ENCODE assay signal across 8 mouse cellular contexts in the genomic region with DNA sequence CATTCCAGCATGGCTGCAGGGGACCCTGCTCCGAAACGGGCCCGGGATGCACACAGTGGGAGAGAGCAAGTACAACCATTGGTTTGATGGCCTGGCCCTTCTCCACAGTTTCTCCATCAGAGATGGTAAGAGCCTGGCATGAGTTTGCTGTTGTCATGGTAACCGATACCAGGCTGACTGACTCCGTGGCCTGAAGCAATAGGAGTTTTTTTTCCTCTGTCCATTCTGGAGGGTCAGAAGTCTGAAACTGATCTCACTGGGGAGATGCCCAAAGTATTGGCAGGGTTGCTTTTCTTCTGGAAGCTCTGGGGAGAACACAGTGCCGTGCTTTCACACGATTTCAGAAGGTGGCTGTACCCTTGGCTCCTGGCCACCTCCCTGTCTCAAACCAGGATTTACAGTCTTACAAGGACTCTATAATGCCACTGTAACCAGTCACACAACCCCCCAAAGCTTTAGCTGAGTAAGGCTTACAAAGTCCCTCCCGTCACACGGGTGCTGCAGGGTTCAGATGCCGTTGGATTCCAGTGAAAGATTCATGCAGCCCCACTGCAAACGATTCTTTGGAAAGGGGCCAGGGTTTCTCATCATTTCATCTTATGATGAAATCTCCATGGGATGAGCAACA. TPM values are rescaled to one million over a fixed set of nuclear protein-coding genes. Genes with fewer than 3 reads are reported as not detected.
DNase-seq lines count a peak whose midpoint lies in the region; ATAC-seq and TF ChIP-seq lines count a peak whose summit lies in the region.

No protein-coding gene starts in this region.

- H3K4me2 ChIP-seq in limb, embryonic 12.5 days: peak overlapping the region; percentile 15; the same call in 1 of the 2 replicates
- H3K4me2 ChIP-seq in forebrain, embryonic 15.5 days (replicated peaks): peak overlapping the region; percentile 15
- H3K4me2 ChIP-seq in neural tube, embryonic 13.5 days: peak overlapping the region; percentile 21
- H3K4me2 ChIP-seq in liver, postnatal 0 days (ENCODE audit: low read depth, low read length): no peak overlapping the region

- WGBS in limb, embryonic 12.5 days: 59% methylated on average over 11 of the region's 11 CpGs
- WGBS in limb, embryonic 10.5 days: 81% methylated on average over 11 of the region's 11 CpGs
- 31% methylated on average over 11 of the region's 11 CpGs for WGBS in forebrain, embryonic 15.5 days
- 27% methylated on average over 11 of the region's 11 CpGs for WGBS in neural tube, embryonic 13.5 days
- WGBS in liver, postnatal 0 days (ENCODE audit: insufficient replicate concordance): 58% methylated on average over 11 of the region's 11 CpGs

- TF ChIP-seq CTCF in liver, postnatal 0 days (IDR thresholded peaks at IDR 0.05; ENCODE audit: low read depth): no peak

- TF ChIP-seq EP300 in liver, postnatal 0 days (IDR thresholded peaks at IDR 0.05; ENCODE audit: low read depth): no peak

- no peak overlapping the region for H3K9ac ChIP-seq in limb, embryonic 12.5 days (replicated peaks)
- H3K9ac ChIP-seq in forebrain, embryonic 15.5 days (replicated peaks): no peak overlapping the region
- no peak overlapping the region for H3K9ac ChIP-seq in neural tube, embryonic 13.5 days
- H3K9ac ChIP-seq in liver, postnatal 0 days (replicated peaks): no peak overlapping the region

- H3K9me3 ChIP-seq in limb, embryonic 12.5 days: peaks cover 5% of the 10 kb centered on the region
- no peaks in the 10 kb centered on the region for H3K9me3 ChIP-seq in limb, embryonic 10.5 days (replicated peaks)
- H3K9me3 ChIP-seq in forebrain, embryonic 15.5 days: no peaks in the 10 kb centered on the region
- peaks cover 6% of the 10 kb centered on the region; the same call in 1 of the 2 replicates for H3K9me3 ChIP-seq in neural tube, embryonic 13.5 days
- H3K9me3 ChIP-seq in liver, postnatal 0 days (ENCODE audit: low read length): 0 out of 2 replicates have a peak, but pooled peaks cover 6% of the 10 kb centered on the region

- H3K36me3 ChIP-seq in limb, embryonic 12.5 days: no peaks in the 10 kb centered on the region
- H3K36me3 ChIP-seq in limb, embryonic 10.5 days: no peaks in the 10 kb centered on the region
- no peaks in the 10 kb centered on the region for H3K36me3 ChIP-seq in forebrain, embryonic 15.5 days
- no peaks in the 10 kb centered on the region for H3K36me3 ChIP-seq in neural tube, embryonic 13.5 days
- H3K36me3 ChIP-seq in liver, postnatal 0 days (replicated peaks; ENCODE audit: insufficient read depth, low read length): no peaks in the 10 kb centered on the region

- peaks cover 12% of the 10 kb centered on the region for H3K4me1 ChIP-seq in limb, embryonic 12.5 days (replicated peaks)
- H3K4me1 ChIP-seq in limb, embryonic 10.5 days: peaks cover 17% of the 10 kb centered on the region
- H3K4me1 ChIP-seq in forebrain, embryonic 15.5 days: peaks cover 16% of the 10 kb centered on the region
- peaks cover 16% of the 10 kb centered on the region for H3K4me1 ChIP-seq in neural tube, embryonic 13.5 days (replicated peaks)
- peaks cover 7% of the 10 kb centered on the region; the same call in 1 of the 2 replicates for H3K4me1 ChIP-seq in liver, postnatal 0 days (ENCODE audit: insufficient read depth)

- DNase-seq in adrenal gland, adult (ENCODE audit: inconsistent age in 2 of 2, low spot score in 1 of 2): peak; percentile 32 to 69
- no peak for DNase-seq in adrenal gland, postnatal 4 days (ENCODE audit: low spot score in 2 of 2)
- no peak for DNase-seq in limb, embryonic 10.5 days (ENCODE audit: low spot score)
- DNase-seq in liver, postnatal 0 days: no peak

- 0 out of 2 replicates have a peak overlapping the region, but pooled peaks have one; percentile 45 for H3K27ac ChIP-seq in limb, embryonic 12.5 days
- H3K27ac ChIP-seq in limb, embryonic 10.5 days: no peak overlapping the region
- H3K27ac ChIP-seq in forebrain, embryonic 15.5 days (replicated peaks): peak overlapping the region; percentile 44
- H3K27ac ChIP-seq in neural tube, embryonic 13.5 days (replicated peaks): peak overlapping the region; percentile 77
- H3K27ac ChIP-seq in liver, postnatal 0 days (ENCODE audit: low read depth): no peak overlapping the region

- H3K27me3 ChIP-seq in limb, embryonic 12.5 days: no peaks in the 10 kb centered on the region
- H3K27me3 ChIP-seq in limb, embryonic 10.5 days (ENCODE audit: low read depth, poor library complexity, severe bottlenecking): no peaks in the 10 kb centered on the region
- H3K27me3 ChIP-seq in forebrain, embryonic 15.5 days: no peaks in the 10 kb centered on the region
- no peaks in the 10 kb centered on the region for H3K27me3 ChIP-seq in neural tube, embryonic 13.5 days
- no peaks in the 10 kb centered on the region for H3K27me3 ChIP-seq in liver, postnatal 0 days (ENCODE audit: insufficient read depth, low read length)

- ATAC-seq in limb, embryonic 12.5 days (ENCODE audit: insufficient number of reproducible peaks, insufficient read depth, low FRiP score, low TSS enrichment, low read depth): no peak
- peak; percentile 70 for ATAC-seq in forebrain, embryonic 15.5 days (replicated peaks)
- ATAC-seq in neural tube, embryonic 13.5 days (ENCODE audit: low read depth): peak; percentile 93
- ATAC-seq in activated CD4-positive, CD25-positive, alpha-beta regulatory T cell, adult 4 months: no peak
- no peak for ATAC-seq in liver, postnatal 0 days

- H3K4me3 ChIP-seq in limb, embryonic 12.5 days (replicated peaks): no peak overlapping the region
- H3K4me3 ChIP-seq in limb, embryonic 10.5 days: no peak overlapping the region
- H3K4me3 ChIP-seq in forebrain, embryonic 15.5 days: no peak overlapping the region
- H3K4me3 ChIP-seq in neural tube, embryonic 13.5 days: no peak overlapping the region
- H3K4me3 ChIP-seq in liver, postnatal 0 days (ENCODE audit: low read depth, low read length): no peak overlapping the region

RNA-seq across cellular contexts. Expression of gene Bco1, which starts 2.0 kb away (rescaled TPM):
- total RNA-seq in adrenal gland, postnatal 4 days (2021): 1 to 10 TPM in 1 of 2 experiments, under 1 TPM in 1; 0.62 to 2.0 TPM
- polyA plus RNA-seq in limb, embryonic 12.5 days (2016; fragmentation: Nextera tagmentation; extraction: Ambion mirVana): 0.14 and 0.41 TPM in 2 replicates
- polyA plus RNA-seq in limb, embryonic 10.5 days (2016; fragmentation: Nextera tagmentation; extraction: Ambion mirVana): not detected in 2 replicates
- 0.08 and 0.11 TPM in 2 replicates for polyA plus RNA-seq in forebrain, embryonic 15.5 days (2015; fragmentation: Nextera tagmentation; extraction: Ambion mirVana)
- 0.29 and 0.54 TPM in 2 replicates for polyA plus RNA-seq in neural tube, embryonic 13.5 days (2015; fragmentation: Nextera tagmentation; extraction: Ambion mirVana)
- polyA plus RNA-seq in activated CD4-positive, CD25-positive, alpha-beta regulatory T cell, adult 4 months (2017; shearing (Covaris generic)): not detected
- polyA plus RNA-seq in liver, postnatal 0 days (2015; fragmentation: Nextera tagmentation; extraction: Ambion mirVana): 6.6 and 8.1 TPM in 2 replicates

RNA-seq across cellular contexts. Expression of gene Pkd1l2, which starts 15.4 kb away (rescaled TPM):
- total RNA-seq in adrenal gland, postnatal 4 days (2021): 1 to 10 TPM; 1.5 to 3.1 TPM
- 0.09 TPM in 1 of 2 replicates, not detected in the other for polyA plus RNA-seq in limb, embryonic 12.5 days (2016; fragmentation: Nextera tagmentation; extraction: Ambion mirVana)
- not detected in 2 replicates for polyA plus RNA-seq in limb, embryonic 10.5 days (2016; fragmentation: Nextera tagmentation; extraction: Ambion mirVana)
- polyA plus RNA-seq in forebrain, embryonic 15.5 days (2015; fragmentation: Nextera tagmentation; extraction: Ambion mirVana): not detected in 2 replicates
- polyA plus RNA-seq in neural tube, embryonic 13.5 days (2015; fragmentation: Nextera tagmentation; extraction: Ambion mirVana): 0.10 TPM in 1 of 2 replicates, not detected in the other
- under 1 TPM; 0.31 to 0.74 TPM for polyA plus RNA-seq in activated CD4-positive, CD25-positive, alpha-beta regulatory T cell, adult 4 months (2017; shearing (Covaris generic))
- polyA plus RNA-seq in liver, postnatal 0 days (2015; fragmentation: Nextera tagmentation; extraction: Ambion mirVana): 0.06 TPM in 1 of 2 replicates, not detected in the other

Comparison
In these comparisons a context has a peak if more than half of its experiments do, and no peak if none do; other contexts are left out.
1. DNase-seq: peak in adrenal gland, adult (2 of 2); none in adrenal gland, postnatal 4 days (0 of 2), limb, embryonic 10.5 days (single experiment) and liver, postnatal 0 days (single experiment).
2. H3K27ac ChIP-seq: peak in limb, embryonic 12.5 days (single experiment), forebrain, embryonic 15.5 days (single experiment) and neural tube, embryonic 13.5 days (single experiment); none in limb, embryonic 10.5 days (single experiment) and liver, postnatal 0 days (single experiment).
3. ATAC-seq: peak in forebrain, embryonic 15.5 days (single experiment) and neural tube, embryonic 13.5 days (single experiment); none in limb, embryonic 12.5 days (single experiment), activated CD4-positive, CD25-positive, alpha-beta regulatory T cell, adult 4 months (single experiment) and liver, postnatal 0 days (single experiment).